Mouse (Mus musculus): ENCODE measurements around the gene Ppp1r32.

DNA sequence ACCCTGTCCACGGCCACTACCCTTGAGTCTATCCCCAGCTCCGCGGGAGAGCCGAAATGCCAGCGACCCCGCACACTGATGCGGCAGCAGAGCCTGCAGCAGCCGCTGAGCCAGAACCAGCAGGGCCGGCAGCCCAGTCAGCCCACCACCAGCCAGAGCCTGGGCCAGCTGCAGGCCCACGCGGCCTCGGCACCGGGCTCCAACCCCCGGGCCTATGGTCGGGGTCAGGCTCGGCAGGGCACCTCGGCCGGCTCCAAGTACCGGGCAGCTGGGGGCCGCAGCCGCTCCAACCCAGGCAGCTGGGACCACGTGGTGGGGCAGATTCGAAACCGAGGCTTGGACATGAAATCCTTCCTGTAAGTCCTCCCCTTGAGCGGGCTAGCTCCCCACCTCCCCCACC, 56.4 kb downstream of the Ppp1r32 start:
- TF ChIP-seq CTCF (IDR thresholded peaks at IDR 0.05; ENCODE audit: control insufficient read depth, insufficient read depth, low read length) (no peak), POLR2A (IDR thresholded peaks at IDR 0.05; ENCODE audit: borderline replicate concordance, control insufficient read depth, low read depth, low read length) (no peak)
